Mouse (Mus musculus) heart, adult 9 months (tissue): ENCODE measurements around the gene Lsp1.

Source experiments
- DNase-seq, 2 experiments: peaks; one replicate each; pipeline ENCODE4 v3.0.0; 2022; ENCODE audit warnings: low spot score in 2 of 2

Lsp1 gene

DNA sequence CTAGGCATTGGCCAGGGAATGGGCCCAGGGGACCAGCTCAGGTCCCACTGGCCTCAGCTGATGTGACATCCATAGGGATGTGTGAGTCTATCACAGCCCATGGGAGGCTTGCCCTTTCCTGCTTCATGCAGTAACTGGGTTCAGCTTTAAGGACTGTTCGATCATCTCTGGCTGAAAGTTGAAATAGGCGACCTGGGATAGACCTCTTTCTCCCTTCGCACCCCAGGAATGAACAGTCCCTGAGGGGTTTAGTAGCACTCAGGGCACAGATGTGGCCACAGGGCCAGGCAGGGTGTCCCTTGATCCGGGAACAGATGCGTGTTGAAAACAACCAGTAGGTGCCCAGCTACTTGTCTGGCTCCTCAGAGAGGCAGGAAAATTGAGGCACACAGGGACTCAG, 15.7 kb downstream of the Lsp1 start:
- no peak for DNase-seq

DNA sequence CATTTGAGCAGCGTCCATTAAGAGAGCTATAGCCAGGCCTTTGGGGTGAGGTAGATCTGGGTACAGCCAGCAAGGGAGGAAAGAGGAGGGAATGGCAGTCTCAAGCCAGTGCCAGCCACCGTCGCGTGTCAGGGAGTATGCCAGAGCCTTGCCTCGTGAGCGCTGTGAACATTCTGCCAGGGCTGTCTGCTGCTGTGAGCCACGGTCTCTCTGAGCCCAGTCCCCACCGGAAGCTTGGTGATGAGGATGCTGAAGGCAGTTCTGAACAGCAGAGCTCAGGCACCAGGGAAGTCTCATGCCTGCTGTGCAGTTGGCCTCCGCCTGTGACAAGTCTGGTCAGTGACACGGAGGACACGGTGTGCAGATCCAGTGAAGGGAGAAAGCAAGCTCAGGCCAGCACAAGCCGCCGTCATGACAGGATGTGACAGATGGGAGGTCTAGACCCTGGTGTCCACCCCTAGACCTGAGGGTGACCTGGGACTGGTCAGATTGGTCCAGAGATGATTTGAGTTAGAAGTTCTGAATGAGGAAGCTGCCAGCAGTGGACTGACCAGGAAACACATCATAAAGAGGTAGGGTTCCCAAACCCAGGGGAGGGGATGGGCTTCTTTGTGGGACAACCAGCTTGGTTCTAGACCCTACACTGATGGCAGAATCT, 16.3 kb downstream of the Lsp1 start:
- peak in 1 of 2 experiments; percentile 65 for DNase-seq

DNA sequence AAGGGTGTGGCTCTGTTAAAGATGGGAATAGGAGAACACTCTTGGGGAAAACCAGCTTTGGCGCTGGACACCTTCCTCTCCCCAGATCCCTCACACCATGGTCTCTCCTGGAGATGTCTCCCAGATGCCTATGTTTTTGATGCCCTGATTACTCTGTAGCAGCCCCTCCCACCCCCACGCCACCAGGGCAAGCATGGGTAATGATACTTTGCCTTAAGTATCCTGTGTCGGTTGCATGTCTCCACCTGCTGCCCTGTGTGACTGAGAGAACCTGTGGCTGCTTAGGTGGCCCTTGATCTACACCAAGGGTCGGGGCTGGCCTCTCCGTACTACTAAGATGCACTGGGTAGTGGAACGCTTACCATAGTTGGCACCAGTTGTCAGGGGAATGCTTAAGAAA, 17.4 kb downstream of the Lsp1 start:
- no peak for DNase-seq

DNA sequence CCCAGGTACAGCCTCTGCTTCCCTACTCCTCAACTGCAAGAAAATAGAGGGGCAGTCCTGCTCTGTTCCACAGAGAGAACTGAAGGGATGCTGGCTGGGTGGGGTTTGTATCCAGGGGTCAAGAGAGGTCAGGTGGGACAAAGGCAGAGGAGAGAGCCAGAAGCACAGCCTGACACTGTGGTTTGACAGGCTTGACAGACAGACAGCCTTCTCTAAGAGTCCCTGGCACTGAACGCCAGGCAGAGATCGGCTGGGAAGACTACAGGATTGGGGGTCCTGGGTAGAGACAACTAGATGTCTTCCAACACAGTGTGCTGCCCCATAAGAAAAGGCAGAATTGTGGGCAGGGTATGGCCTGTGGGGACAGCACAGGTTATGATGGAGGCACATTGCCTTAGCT, 18.0 kb downstream of the Lsp1 start:
- no peak for DNase-seq

DNA sequence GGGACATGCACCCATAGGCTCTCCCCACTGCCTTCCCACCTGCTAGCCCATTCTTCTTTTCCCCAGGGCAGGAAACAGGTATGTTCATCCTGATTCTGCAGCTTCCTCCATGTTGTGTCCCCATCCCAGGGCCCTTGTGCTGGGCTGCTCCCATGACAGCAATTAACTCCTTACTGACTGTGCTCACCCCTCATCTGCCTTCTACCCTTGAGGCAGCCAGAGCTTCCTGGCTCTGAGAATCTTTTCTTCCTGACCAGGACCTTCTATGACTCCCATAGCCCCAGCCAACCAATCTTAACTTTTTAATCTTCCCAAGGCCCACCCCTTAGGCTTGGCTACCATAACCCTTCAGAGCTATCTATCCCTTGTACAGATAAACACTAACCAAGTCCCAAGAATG, 18.7 kb downstream of the Lsp1 start:
- DNase-seq = no peak

DNA sequence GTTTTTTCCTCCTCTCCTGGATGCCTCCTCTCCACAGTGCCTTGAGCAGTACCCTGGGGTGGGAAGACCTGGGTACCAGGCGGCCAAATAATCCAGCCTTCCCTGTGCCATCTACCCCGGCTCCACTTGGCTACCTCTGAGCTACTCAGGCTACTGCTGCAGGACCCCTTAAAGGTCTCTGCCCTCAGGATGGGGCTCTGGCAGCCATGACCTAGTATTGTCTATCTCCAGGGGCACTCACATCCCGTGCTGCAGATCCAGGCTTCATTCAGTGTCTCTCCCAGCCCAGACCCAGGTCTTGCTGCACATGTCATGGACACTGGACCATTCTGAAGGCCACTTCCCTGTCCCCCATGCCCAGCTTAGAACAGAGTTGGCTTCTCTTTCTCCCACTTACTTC, 19.3 kb downstream of the Lsp1 start:
- no peak for DNase-seq

DNA sequence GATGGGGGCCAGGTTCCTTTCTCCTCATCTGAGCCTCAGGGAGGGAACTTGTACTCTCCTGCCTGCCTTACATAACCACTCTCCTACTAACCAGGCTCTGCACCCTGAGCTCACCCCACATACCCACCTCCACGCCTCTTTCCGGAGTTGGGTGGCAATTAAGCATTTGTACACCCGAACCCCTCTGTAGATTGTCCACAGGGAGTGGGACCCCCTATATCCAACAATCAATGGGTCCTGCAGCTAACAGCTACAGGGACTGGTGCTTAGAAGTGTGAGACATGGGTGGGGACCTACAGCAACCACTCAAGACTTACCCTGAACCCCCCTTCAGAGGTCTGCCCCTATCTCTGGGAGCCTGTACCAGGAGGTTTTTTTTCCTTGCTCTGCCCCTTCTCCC, 20.1 kb downstream of the Lsp1 start:
- no peak for DNase-seq

DNA sequence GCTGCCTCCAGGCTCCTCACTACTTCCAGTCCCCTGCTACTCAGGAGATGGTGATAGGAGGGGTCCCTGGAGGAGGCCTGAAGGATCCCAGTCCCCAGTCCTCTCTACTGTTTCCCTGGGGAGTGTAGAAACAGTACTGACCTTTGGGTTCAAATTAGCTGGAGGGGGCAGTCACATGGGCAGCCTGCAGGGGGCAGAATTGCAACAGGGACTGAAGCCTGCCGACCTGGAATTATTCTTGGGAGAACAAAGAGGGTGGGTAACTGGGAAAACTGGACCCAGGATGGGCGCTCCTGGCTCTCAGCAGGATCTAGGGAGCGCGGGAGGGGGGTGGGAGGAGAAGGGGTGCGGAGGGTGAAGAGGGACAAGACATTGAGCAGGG, 20.6 kb downstream of the Lsp1 start:
- peak; percentile 63 to 77 for DNase-seq

DNA sequence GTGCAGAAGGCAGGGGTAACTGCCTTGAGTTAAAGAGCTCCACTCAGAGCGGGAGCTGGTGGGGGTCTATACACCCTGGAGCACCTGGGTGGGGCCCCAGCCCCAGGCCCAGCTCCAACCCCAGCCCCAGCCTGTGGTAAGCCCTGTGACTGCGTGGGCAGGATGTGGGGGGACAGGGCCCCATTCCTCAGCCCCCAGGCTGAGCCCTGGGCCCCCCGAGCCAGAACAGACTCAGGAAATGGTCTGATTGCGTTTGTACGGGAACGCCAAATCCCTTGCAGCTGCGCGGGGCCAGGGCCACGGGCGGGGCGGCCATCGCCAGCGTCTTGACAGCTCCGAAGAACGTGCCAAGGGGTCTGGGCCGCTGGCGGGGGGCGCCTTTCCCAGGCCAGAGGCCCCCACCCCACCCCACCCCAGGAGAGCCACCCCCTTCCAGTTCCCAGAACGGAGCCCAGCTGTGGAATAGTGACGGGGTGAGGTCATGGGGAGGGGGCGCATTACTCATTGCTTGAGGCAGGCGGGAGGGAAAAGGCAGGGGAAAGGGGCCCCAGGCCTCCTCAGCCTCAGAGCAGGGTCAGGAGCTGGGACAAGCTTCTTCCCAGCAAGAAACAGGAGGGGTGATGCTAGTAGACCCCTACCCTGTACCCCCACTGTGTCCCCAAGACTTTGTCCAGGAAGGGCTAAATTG, 21.1 kb downstream of the Lsp1 start:
- DNase-seq = peak; percentile 80 to 83

DNA sequence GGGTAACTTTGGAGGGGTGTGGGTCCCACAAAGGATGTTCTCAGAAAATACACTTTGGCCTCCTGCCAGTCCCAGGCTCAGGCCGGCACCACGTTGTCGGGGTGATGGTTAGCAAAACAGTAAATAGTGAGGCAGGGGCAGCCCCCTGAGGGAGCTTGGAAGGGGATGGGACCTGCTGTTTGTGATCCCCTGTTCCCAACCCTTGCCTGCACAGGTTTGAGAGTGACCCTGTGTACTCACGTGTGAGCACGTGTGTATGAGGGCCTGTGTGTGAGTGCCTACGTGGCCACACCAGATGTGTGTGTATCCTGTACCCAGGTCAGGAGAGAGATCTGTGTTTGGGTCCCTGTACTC, 21.6 kb downstream of the Lsp1 start:
- DNase-seq = no peak

DNA sequence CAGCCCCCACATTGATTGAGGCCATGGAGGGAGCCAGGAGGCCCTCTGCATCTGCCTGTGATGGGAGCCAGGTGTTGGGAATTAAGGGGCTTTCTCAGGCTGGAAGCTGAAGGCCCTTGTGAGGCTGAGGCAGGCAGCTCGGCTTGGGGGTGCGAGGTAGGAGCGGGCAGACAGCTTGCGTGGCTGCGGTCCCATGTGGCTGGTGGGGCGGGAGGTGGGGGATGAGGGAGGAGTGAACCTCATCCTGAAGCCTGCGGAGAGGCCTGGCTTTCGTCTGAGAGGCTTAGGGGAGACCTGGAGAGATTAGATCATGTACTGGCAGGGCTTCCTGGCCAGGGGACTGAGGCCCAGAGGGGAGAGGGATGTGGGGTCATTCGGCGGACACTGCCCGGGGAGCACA, 22.5 kb downstream of the Lsp1 start:
- DNase-seq = peak; percentile 53 to 61

DNA sequence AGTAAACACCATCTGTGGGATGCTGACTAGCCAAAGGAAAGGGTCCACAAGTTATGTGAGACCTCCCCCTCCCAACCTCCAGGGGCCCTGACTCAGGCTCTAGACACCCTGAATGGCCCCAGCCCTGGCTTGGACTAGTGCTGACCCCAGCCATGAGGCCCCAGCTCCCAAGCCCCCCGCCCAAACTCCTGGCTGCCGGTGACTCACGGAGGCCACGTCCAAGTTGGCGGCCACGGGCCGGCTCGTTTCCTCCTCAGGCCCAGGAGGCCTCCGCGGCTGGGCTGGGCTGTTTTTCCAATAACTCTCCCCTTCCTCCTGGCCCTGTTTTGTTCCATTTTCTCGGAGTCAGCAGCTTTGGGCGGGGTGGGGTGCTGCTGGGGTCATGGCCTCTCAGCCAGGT, 24.2 kb downstream of the Lsp1 start:
- DNase-seq = peak; percentile 74 to 79

DNA sequence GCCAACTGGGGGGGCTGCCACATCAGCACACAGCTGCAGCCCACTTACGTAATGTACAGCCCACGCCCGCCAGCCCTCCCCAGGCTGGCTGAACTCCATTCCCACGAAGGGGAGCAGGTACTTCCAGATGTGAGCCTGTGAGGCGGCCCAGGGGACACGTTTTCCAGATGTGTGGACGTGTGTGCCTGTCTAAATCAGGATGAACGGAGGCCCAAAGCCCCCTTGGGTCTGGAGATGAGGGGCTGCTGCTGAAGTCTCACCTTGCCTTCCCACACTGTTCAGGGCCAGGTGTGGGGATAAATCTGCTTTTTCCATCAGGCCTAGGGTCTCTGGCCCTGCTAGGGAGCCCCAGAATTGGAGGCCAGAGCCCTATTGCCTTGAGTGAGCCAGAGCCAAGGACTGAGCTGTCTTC, 26.1 kb downstream of the Lsp1 start:
- no peak for DNase-seq

DNA sequence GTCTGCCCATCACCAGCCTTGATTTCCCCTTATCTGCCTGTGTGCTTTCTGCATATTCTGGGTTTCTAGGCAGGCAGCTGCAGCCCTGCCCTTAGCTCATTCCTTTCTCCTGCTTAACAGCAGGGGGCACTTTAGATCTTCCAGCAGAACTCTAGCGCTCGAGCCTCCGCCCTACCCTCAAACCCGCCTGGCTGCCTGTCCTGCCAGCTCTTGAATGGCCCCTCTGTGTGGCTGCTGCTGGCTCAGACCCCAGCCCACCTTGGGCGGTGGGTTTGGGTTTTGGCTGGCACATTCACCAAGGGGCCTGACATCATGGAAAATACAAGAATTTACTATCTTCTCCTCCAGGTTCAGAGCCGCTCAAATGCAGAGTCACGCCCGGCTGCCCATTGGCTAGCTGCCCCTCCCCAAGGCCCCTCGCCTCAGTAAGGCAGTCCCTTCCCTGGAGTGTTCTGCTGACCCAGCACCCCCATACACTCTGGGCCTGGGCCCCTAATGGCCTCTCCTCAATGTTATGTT, 26.8 kb downstream of the Lsp1 start:
- DNase-seq = peak in 1 of 2 experiments; percentile 25

DNA sequence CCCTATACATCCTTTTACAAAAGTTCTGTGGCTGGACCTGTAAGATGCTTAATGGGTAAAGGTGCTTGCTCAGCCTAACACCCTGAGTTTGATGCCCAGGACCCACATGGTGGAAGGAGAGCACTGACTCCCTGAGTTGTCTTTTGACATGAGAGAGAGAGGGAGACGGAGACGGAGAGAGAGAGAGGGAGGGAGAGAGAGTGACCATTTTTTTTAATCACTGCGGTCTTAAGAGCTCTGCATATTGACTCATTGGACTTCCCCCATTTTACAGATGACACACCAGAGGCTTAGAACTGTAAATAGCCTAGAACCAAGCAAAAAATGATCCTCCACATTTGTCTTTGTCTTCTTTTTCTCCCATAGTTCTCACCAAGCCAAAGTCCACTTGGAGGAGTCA, 27.4 kb downstream of the Lsp1 start:
- DNase-seq = no peak

DNA sequence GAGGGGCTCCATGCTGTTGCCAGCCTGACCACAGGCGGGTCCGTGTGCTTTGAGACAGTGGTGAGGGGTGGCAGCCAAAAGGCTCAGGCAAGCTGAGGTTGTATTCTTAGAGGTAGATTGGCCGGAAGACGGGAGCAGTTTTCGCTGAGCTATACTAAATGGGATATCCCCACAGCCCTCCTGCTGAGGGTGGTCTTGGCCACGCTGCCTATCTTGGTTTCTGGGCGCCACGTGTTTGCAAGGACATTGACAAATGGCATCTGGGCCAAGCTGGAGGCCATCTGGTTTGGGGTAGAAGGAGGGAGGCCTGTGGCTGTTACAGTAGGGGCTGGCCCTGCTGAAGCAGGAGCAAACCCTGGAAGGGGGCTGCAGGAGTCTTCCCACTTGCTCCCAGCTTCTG, 32.9 kb downstream of the Lsp1 start:
- no peak for DNase-seq

DNA sequence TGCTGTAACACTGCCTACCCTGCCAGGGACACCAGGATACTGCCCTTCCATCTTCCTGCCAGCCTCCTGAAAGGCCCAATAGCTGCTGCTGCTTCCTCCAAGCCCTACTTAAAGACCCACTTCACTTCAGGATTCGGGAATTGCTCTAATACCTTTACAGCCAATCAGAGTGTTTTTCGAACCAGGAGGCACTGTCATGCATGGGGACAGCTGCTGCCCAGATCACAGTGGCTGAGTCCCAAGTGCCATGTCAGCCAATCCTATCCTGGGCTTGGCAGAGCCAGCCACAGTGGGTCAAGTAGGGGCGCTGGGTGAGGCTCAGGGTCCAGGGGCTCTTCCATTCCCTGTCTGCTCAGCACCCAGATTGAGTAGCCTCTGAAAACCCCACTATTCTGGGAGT, 35.5 kb downstream of the Lsp1 start:
- peak in 1 of 2 experiments; percentile 38 for DNase-seq

DNA sequence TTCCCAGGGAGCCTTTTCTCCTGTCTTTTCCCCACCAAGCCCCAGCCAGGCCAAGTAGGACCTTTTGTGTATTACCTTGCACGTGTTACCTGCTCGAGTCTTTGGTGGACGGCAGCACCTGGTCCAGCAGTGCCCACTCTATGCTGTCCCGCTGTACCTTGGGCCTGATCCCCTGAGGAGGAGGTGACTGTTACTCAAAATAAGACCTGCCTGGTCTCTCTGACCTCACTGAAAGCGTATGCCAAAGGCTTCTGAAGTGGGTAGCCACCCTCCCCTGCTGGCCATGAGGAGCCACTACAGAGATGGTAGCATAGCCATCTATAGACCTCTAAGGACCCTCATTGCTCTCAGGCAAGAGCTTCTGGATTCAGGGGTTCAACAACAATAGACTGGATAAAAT, 36.2 kb downstream of the Lsp1 start:
- peak in 1 of 2 experiments; percentile 56 for DNase-seq

DNA sequence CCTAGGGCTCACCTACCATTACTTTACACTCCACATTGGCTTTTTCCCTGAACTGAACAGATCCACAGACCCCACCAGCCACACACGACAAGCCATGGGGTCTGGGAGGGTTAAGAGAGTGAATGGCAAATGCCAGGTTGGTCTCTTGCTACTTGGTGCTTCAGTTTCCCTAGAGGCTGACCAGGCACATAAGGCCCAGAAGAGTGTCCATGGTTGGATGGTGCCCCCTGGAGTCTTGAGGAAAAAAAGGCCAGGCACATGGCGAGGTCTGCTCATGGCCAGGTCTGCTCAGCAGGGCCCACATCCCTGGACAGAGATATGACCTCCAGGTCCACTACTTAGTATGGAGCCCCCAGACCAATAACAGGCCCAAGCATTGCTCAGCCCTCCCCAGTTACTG, 37.2 kb downstream of the Lsp1 start:
- DNase-seq = peak in 1 of 2 experiments; percentile 69

DNA sequence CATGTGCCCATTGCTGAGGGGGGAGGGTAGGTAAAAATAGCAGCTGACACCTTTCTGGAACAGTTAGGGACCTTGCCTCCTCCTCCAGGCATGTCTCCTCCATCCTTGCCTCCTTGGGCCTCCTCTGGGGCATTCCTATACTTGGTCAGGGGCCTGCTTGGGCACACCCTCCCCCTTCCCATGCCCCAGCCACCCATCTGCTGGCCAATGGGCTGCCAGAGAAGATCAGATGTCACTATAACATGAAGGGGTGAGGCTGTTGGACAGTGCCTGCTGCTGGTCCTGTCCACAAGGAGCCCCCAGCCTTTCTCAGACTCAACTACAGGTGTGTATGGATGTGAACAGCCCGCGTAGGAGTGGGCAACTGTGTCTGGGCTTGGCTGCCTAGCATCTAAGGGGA, 38.0 kb downstream of the Lsp1 start, which contains the start of gene Tnnt3:
Gene Tnnt3 (plus strand): TSS at position 262 of the 400 bp plus-strand sequence.
- DNase-seq = no peak

DNA sequence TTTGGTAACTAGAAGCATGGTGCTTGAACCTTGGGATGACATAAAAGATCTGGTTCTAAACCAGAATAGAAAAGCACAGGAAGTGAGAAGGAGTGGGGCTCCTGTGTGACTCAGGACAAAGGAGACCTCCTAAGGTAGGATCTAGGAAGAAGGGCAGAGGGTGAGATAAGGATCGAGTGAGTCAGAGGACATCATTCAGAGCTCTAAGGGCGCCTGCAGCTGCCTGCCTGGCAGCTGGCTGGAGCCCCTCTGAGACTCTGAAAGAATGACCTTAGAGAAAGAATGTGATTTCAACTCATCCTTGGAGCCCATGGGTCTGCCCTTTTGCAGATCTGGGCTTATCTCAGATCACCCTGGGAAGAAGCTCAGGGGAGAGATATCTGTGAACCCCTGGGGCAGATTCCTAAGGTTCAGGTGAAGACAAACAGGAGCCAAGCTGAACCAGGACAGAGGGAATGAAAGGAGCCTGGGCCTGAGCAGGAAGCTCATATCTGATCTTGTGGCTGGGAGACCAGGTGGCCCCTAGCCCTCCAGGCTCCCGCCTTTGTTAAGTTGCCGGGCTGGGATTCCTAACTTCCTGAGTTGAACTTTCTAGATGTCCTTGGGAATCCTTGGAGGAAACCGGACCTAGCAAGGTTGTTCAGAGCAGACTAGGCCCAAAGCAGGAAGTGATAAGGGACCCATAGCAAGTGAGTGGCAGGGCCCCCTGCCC, 38.6 kb downstream of the Lsp1 start:
- no peak for DNase-seq

DNA sequence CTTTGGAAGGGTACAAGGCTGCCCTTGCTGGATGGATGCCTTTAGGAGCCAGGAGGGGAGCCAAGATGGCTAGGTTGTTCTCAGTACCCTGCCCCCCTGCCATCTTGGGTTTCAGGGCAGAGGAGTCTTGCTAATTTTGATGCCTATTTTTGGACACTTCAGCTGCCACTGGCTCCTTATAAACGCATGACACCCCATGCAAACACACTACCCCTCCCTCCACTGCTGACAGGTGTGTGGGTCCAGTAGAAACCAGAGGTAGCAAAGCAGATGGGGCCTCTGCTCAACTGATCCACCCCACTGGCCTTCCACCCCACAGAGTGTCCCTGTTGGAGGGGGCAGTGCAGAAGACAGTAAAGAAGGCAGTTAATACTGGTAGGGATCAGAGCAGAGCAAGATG, 39.4 kb downstream of the Lsp1 start:
- DNase-seq = no peak

DNA sequence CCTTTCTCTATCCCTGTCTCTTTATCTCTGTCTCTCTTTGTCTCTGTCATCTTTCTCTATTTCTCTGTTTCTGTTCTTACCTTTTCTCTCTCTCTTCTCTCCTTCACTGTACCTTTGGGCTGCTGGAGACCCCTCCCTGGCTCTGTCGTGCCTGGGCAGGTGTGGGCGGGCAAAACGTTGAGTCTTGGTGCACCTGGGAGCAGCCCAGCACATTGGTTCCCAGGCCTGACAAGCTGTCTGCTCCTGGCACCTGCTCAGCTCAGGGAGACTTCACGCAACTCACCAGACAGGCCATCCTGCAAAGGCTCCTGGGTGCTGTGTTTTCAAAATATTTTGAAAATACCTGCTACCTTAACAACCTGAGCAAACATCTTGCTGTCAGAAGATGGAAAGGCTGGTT, 42.6 kb downstream of the Lsp1 start:
- DNase-seq = no peak
